Mouse (Mus musculus): ENCODE results near the gene 3830417A13Rik. TPM values are rescaled to one million over a fixed set of nuclear protein-coding genes. Genes with fewer than 3 reads are reported as not detected.

Gene 3830417A13Rik
- not detected in 2 replicates for polyA plus RNA-seq (2012; rRNA removed)

DNA sequence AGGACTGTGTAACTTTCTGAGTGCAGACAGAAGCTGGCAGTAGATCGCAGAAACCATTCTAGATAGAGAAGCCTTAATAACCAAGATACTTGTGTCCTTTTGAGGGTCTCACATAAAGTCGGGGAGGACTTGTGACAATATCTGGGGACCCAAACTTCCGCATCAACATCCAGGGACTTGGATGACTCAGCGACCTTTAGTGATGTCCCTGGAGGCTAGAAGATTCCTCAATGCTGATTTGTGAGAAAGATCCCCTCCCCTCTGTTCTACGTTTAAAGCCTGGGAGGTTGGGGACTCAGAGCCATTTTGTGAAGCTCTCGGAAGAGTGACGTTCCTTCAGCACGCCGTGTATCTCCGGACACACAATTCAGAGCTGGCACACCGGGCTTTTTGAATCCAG, at the start of gene 3830417A13Rik:
TSS of gene 3830417A13Rik (plus strand) at position 301 of the 400 bp plus-strand sequence.
- no peak for DNase-seq (ENCODE audit: low read depth)

DNA sequence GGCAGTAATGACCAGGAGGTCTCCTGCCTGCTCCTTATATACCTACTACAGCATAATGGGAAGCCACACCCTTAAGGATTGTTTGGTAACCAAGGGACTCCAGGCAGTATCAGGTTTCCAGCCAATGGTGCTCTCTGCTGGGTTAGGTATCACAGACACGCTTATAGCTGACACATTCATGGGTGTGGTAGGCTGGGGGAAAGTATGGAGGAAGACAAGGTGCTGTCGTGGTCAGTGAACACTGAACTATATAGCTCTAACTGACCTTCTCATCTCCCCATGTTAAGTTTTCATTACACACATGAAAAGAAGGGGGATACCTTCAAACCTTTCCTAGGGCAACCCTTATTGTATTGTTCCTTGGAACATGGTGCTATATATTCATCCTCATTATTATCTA, 21.2 kb upstream of the 3830417A13Rik start, which contains the start of gene Gm6760:
TSS of gene Gm6760 (minus strand) at position 101 of the 400 bp plus-strand sequence.
- no peak for DNase-seq (ENCODE audit: low read depth)

DNA sequence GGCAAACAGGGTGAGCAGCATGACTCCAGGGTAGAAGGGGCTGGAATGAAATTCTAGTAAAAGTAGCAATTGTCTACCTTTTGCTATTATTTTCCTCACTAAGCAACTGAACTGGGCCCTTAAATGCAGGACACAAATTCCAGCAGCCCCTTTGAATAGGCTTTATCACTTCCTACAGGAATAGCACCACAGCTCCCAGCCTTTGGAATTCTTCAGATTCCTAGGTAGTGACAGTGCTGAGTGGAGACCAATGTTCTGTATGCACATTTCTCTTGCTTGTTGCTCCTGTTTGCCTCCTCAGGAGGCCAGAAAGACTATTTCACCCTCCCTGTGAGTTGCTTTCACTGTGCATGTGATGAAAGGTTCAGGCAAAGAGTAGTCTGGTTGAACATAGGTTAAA, 7.9 kb downstream of the 3830417A13Rik start:
- DNase-seq (ENCODE audit: low read depth), result no peak

Other genes starting within 250 kb of the 3830417A13Rik start
- gene Gm6760, start 21.4 kb upstream of the 3830417A13Rik start, polyA plus RNA-seq (2012; rRNA removed), result 0.25 and 0.36 TPM in 2 replicates
- gene Slitrk4, start 103.4 kb downstream of the 3830417A13Rik start, polyA plus RNA-seq (2012; rRNA removed), result not detected in 2 replicates

All from gonadal fat pad, adult 2 months (tissue).